Mouse (Mus musculus): ENCODE measurements around the gene Fpgs. TPM values are rescaled to one million over a fixed set of nuclear protein-coding genes. Genes with fewer than 3 reads are reported as not detected.

Gene Fpgs
- polyA plus RNA-seq, 1 experiment: 20.7 TPM

DNA sequence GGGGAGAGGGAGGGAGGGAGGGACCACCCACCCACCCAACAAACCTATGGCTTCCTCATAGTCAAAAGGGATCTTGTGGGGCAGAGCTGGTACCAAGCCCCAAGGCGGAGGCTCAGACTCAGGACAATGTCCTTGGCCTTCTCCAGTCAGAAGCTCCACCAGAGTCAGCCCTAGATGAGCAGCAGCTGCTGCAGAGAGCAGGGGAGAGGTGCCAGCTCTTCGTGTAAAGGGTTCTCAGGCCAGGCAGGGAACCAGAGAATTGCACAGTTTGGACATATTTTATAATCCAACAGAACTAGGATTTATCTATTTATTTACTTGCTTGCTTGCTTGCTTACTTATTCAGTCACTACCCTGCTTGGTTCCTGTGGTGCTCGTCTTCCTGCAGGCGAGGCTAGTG lies 35.4 kb upstream of the Fpgs start:
- H3K4me3 ChIP-seq: no peak overlapping the region
- H3K27me3 ChIP-seq (ENCODE audit: control insufficient read depth, insufficient read depth, insufficient read length): peaks cover 18% of the 10 kb centered on the region
- TF ChIP-seq MYOD1 (IDR thresholded peaks at IDR 0.05; ENCODE audit: control insufficient read depth in 1 of 3, insufficient read length in 2 of 3, low read depth in 2 of 3): no peak
- TF ChIP-seq REST (IDR thresholded peaks at IDR 0.05; ENCODE audit: insufficient read depth, insufficient read length): no peak
- TF ChIP-seq TCF3 (IDR thresholded peaks at IDR 0.05; ENCODE audit: insufficient read length, low read depth): no peak
- no peak for TF ChIP-seq MAX (IDR thresholded peaks at IDR 0.05; ENCODE audit: low read depth)
- no peak for TF ChIP-seq POLR2AphosphoS2 (IDR thresholded peaks at IDR 0.05; ENCODE audit: insufficient read length, low read depth)
- no peak for TF ChIP-seq SRF (IDR thresholded peaks at IDR 0.05; ENCODE audit: control insufficient read depth, insufficient read length, low read depth)

DNA sequence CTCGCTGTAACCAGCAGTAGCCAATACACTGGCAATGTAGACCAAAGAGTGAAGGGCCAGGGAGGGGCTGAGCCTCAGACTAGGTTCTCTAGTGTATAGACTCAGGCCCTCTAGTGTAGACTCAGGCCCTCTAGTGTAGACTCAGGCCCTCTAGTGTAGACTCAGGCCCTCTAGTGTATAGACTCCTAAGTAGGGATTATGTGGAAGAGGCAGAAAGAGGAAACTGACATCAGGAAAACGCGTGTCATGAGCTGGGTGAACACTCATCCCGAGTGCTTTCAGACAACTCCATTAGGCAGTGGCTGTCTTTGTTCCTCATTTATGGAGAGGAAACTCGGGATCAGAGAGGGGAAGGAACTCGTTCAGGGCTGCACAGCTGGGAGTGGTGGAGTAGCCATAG lies 33.1 kb upstream of the Fpgs start:
- H3K4me2 ChIP-seq (ENCODE audit: low read depth): no peak overlapping the region
- no peak overlapping the region for H3K4me3 ChIP-seq
- no peaks in the 10 kb centered on the region for H3K79me2 ChIP-seq (ENCODE audit: control insufficient read depth, insufficient read depth)
- H3K36me3 ChIP-seq (ENCODE audit: control insufficient read depth, insufficient read depth): no peaks in the 10 kb centered on the region
- H3ac ChIP-seq (ENCODE audit: control insufficient read depth, insufficient read length): no peak overlapping the region
- TF ChIP-seq POLR2AphosphoS2 (IDR thresholded peaks at IDR 0.05; ENCODE audit: insufficient read length, low read depth) (no peak), E2F4 (IDR thresholded peaks at IDR 0.05; ENCODE audit: insufficient read depth) (no peak), USF1 (IDR thresholded peaks at IDR 0.05; ENCODE audit: low read depth) (no peak), MYOG (IDR thresholded peaks at IDR 0.05; ENCODE audit: control insufficient read depth in 1 of 3, insufficient read depth in 1 of 3, insufficient read length in 2 of 3, low read depth in 2 of 3) (no peak), MYOD1 (IDR thresholded peaks at IDR 0.05; ENCODE audit: control insufficient read depth in 1 of 3, insufficient read length in 2 of 3, low read depth in 2 of 3) (no peak), SRF (IDR thresholded peaks at IDR 0.05; ENCODE audit: control insufficient read depth, insufficient read length, low read depth) (no peak), TCF3 (IDR thresholded peaks at IDR 0.05; ENCODE audit: insufficient read length, low read depth) (no peak), POLR2A (IDR thresholded peaks at IDR 0.05; ENCODE audit: insufficient read length, low read depth) (no peak)
- H3K27me3 ChIP-seq (ENCODE audit: control insufficient read depth, insufficient read depth, insufficient read length): peaks cover 12% of the 10 kb centered on the region

More for the DNA sequence above, 35.4 kb upstream of the Fpgs start:
- Histone ChIP-seq H3ac (ENCODE audit: control insufficient read depth, insufficient read length) (no peak overlapping the region), H3K4me2 (ENCODE audit: low read depth) (no peak overlapping the region), H3K79me2 (ENCODE audit: control insufficient read depth, insufficient read depth) (no peaks in the 10 kb centered on the region), H3K36me3 (ENCODE audit: control insufficient read depth, insufficient read depth) (no peaks in the 10 kb centered on the region)

DNA sequence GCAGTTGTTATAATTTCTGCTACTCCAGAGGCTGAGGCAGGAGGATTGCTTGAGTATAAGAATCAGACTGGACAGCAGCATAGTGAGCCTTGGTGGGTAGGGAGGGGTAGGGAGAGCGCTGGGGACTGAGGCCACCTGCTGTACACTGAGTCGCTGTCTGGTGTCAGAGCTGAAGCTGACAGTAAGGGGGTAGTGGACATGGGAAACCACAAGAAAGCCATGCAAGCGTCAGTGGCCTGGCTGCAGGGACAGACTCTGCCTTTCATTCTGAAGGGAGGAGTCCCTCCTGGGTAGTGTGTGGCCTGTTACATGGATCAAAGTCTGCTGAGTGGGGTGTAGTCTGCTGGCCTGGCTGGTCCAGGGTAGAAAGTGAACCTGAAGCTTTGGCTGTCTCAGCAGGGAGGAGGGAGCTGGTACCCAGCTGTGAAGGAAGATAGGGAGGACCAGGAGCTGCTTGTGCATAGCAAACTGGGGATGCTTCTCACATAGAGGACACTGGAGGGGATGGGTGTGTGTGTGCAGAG lies 32.4 kb upstream of the Fpgs start:
- Histone ChIP-seq H3K4me3 (no peak overlapping the region), H3K36me3 (ENCODE audit: control insufficient read depth, insufficient read depth) (no peaks in the 10 kb centered on the region), H3K27me3 (ENCODE audit: control insufficient read depth, insufficient read depth, insufficient read length) (peaks cover 6% of the 10 kb centered on the region), H3ac (ENCODE audit: control insufficient read depth, insufficient read length) (no peak overlapping the region), H3K4me2 (ENCODE audit: low read depth) (no peak overlapping the region), H3K79me2 (ENCODE audit: control insufficient read depth, insufficient read depth) (no peaks in the 10 kb centered on the region)
- TF ChIP-seq SRF (IDR thresholded peaks at IDR 0.05; ENCODE audit: control insufficient read depth, insufficient read length, low read depth) (no peak), USF1 (IDR thresholded peaks at IDR 0.05; ENCODE audit: low read depth) (no peak), MYOG (IDR thresholded peaks at IDR 0.05; ENCODE audit: control insufficient read depth in 1 of 3, insufficient read depth in 1 of 3, insufficient read length in 2 of 3, low read depth in 2 of 3) (peak in 1 of 3 experiments; percentile 42), MYOD1 (IDR thresholded peaks at IDR 0.05; ENCODE audit: control insufficient read depth in 1 of 3, insufficient read length in 2 of 3, low read depth in 2 of 3) (peak in 1 of 3 experiments; percentile 43)

DNA sequence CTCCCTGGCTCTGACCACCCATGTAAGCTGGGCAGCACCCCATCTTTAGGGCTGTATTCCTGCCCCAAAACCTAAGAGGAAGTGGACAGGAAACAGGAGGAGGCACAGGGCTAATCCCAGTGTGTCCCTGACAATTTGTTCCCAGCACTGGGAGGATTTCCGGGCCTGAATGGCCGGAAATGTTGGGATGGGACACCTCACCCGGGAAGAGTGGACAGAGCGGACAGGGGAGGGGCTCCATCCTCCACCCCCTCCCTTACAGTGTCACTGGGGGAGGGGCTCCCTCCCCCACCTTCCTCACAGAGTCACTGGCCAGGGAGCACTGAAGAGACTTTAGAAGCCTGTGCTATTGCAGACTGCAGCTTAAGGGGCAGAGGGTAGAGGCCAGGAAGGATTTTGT lies 31.0 kb upstream of the Fpgs start:
- Histone ChIP-seq H3K4me3 (no peak overlapping the region), H3K27me3 (ENCODE audit: control insufficient read depth, insufficient read depth, insufficient read length) (no peaks in the 10 kb centered on the region), H3K4me2 (ENCODE audit: low read depth) (no peak overlapping the region), H3K79me2 (ENCODE audit: control insufficient read depth, insufficient read depth) (no peaks in the 10 kb centered on the region), H3K36me3 (ENCODE audit: control insufficient read depth, insufficient read depth) (no peaks in the 10 kb centered on the region), H3ac (ENCODE audit: control insufficient read depth, insufficient read length) (no peak overlapping the region)
- TF ChIP-seq E2F4 (IDR thresholded peaks at IDR 0.05; ENCODE audit: insufficient read depth): no peak
- no peak for TF ChIP-seq MYOD1 (IDR thresholded peaks at IDR 0.05; ENCODE audit: control insufficient read depth in 1 of 3, insufficient read length in 2 of 3, low read depth in 2 of 3)
- TF ChIP-seq SRF (IDR thresholded peaks at IDR 0.05; ENCODE audit: control insufficient read depth, insufficient read length, low read depth): no peak
- TF ChIP-seq CEBPB (IDR thresholded peaks at IDR 0.05; ENCODE audit: insufficient read depth, poor library complexity, severe bottlenecking): no peak
- TF ChIP-seq TCF12 (IDR thresholded peaks at IDR 0.05; ENCODE audit: insufficient read depth, poor library complexity, severe bottlenecking): no peak
- no peak for TF ChIP-seq REST (IDR thresholded peaks at IDR 0.05; ENCODE audit: insufficient read depth, insufficient read length)
- TF ChIP-seq POLR2A (IDR thresholded peaks at IDR 0.05; ENCODE audit: insufficient read length, low read depth): no peak
- TF ChIP-seq MYOG (IDR thresholded peaks at IDR 0.05; ENCODE audit: control insufficient read depth in 1 of 3, insufficient read depth in 1 of 3, insufficient read length in 2 of 3, low read depth in 2 of 3): no peak
- TF ChIP-seq USF1 (IDR thresholded peaks at IDR 0.05; ENCODE audit: low read depth): no peak
- TF ChIP-seq MAX (IDR thresholded peaks at IDR 0.05; ENCODE audit: low read depth): no peak
- TF ChIP-seq TCF3 (IDR thresholded peaks at IDR 0.05; ENCODE audit: insufficient read length, low read depth): no peak
- TF ChIP-seq POLR2AphosphoS2 (IDR thresholded peaks at IDR 0.05; ENCODE audit: insufficient read length, low read depth): no peak

DNA sequence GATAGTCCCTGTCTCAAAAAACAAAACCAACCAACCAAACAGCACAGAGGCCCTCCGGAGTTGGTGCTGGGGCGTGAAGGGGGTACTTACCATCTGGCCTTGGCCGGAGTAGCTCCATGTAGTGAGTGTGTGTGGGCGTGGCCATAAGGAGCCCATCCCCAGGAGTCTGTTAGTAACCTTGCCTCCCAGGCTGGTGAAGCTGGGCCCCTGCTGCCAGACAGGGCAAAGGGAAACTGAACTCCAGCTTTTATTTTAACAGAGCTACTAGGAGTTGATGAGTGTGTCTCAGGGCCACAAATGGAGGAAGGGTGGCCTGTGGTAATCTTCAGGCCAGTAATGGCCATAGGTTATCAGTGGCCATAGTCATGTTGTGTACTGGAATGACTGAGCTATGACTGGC lies 30.5 kb upstream of the Fpgs start:
- no peaks in the 10 kb centered on the region for H3K79me2 ChIP-seq (ENCODE audit: control insufficient read depth, insufficient read depth)
- H3K4me2 ChIP-seq (ENCODE audit: low read depth): no peak overlapping the region

More for the DNA sequence above, 30.5 kb upstream of the Fpgs start:
- Histone ChIP-seq H3K4me3 (no peak overlapping the region), H3K36me3 (ENCODE audit: control insufficient read depth, insufficient read depth) (no peaks in the 10 kb centered on the region), H3K27me3 (ENCODE audit: control insufficient read depth, insufficient read depth, insufficient read length) (no peaks in the 10 kb centered on the region), H3ac (ENCODE audit: control insufficient read depth, insufficient read length) (no peak overlapping the region)
- TF ChIP-seq MYOG (IDR thresholded peaks at IDR 0.05; ENCODE audit: control insufficient read depth in 1 of 3, insufficient read depth in 1 of 3, insufficient read length in 2 of 3, low read depth in 2 of 3): no peak
- TF ChIP-seq E2F4 (IDR thresholded peaks at IDR 0.05; ENCODE audit: insufficient read depth): no peak
- TF ChIP-seq POLR2AphosphoS2 (IDR thresholded peaks at IDR 0.05; ENCODE audit: insufficient read length, low read depth): no peak
- no peak for TF ChIP-seq MAX (IDR thresholded peaks at IDR 0.05; ENCODE audit: low read depth)
- TF ChIP-seq CEBPB (IDR thresholded peaks at IDR 0.05; ENCODE audit: insufficient read depth, poor library complexity, severe bottlenecking): no peak
- TF ChIP-seq REST (IDR thresholded peaks at IDR 0.05; ENCODE audit: insufficient read depth, insufficient read length): no peak
- no peak for TF ChIP-seq TCF3 (IDR thresholded peaks at IDR 0.05; ENCODE audit: insufficient read length, low read depth)
- TF ChIP-seq MYOD1 (IDR thresholded peaks at IDR 0.05; ENCODE audit: control insufficient read depth in 1 of 3, insufficient read length in 2 of 3, low read depth in 2 of 3): no peak
- TF ChIP-seq SRF (IDR thresholded peaks at IDR 0.05; ENCODE audit: control insufficient read depth, insufficient read length, low read depth): no peak
- TF ChIP-seq POLR2A (IDR thresholded peaks at IDR 0.05; ENCODE audit: insufficient read length, low read depth): no peak
- TF ChIP-seq USF1 (IDR thresholded peaks at IDR 0.05; ENCODE audit: low read depth): no peak
- TF ChIP-seq TCF12 (IDR thresholded peaks at IDR 0.05; ENCODE audit: insufficient read depth, poor library complexity, severe bottlenecking): no peak
